Mouse (Mus musculus) liver, embryonic 16.5 days (tissue): ENCODE results near the gene Olfr815. TPM values are rescaled to one million over a fixed set of nuclear protein-coding genes. Genes with fewer than 3 reads are reported as not detected.
"Not testable (repeated sequence)": the region's sequence is repeated elsewhere in the genome, so short reads cannot be mapped to it uniquely, and the experiment has no call there.

ENCODE experiments used
- ATAC-seq: fragments of 200-750 bp; cut with Nextera tagmentation; 2 replicates; pipeline ENCODE4 v1.8.0; 2017; ENCODE audit warnings: low read depth, mild to moderate bottlenecking, moderate number of reproducible peaks, moderate library complexity
- H3K27ac ChIP-seq: fragments of 300-500 bp; sonication (generic); 2 replicates; pipeline ENCODE4 v1.5.1; 2014; ENCODE audit warnings: mild to moderate bottlenecking, low read length
- H3K27me3 ChIP-seq: fragments of 300-500 bp; sonication (generic); 2 replicates; pipeline ENCODE4 v1.6.1; 2014; ENCODE audit warnings: low read depth, low read length, mixed read lengths; ENCODE audit not compliant: control insufficient read depth, insufficient read depth
- H3K36me3 ChIP-seq: fragments of 300-500 bp; sonication (generic); 2 replicates; pipeline ENCODE4 v1.6.1; 2014; ENCODE audit warnings: mild to moderate bottlenecking; ENCODE audit not compliant: control insufficient read depth, insufficient read depth
- H3K4me1 ChIP-seq: fragments of 300-500 bp; sonication (generic); 2 replicates; pipeline ENCODE4 v1.6.1; 2014; ENCODE audit warnings: low read depth, low read length, mixed read lengths; ENCODE audit not compliant: control insufficient read depth
- H3K4me2 ChIP-seq: fragments of 300-500 bp; sonication (generic); 2 replicates; pipeline ENCODE4 v1.6.1; 2014; ENCODE audit warnings: low read depth, low read length, mixed read lengths
- H3K4me3 ChIP-seq: fragments of 300-500 bp; sonication (generic); 2 replicates; pipeline ENCODE4 v1.5.1; 2014; ENCODE audit warnings: low read depth, mild to moderate bottlenecking, low read length
- H3K9ac ChIP-seq: fragments of 300-500 bp; sonication (generic); 2 replicates; pipeline ENCODE4 v1.6.1; 2014; ENCODE audit warnings: low read depth, low read length
- H3K9me3 ChIP-seq: fragments of 300-500 bp; sonication (generic); replicated peaks from 2 replicates; pipeline ENCODE4 v1.6.1; 2016; ENCODE audit warnings: low read length; ENCODE audit not compliant: control insufficient read depth
- WGBS: fragments of 180-500 bp; shearing (Covaris S2); extraction: QIAGEN DNeasy Blood & Tissue Kit; methylation state at CpG from one replicate; pipeline ENCODE4 v1.1.7; 2014; ENCODE audit not compliant: insufficient replicate concordance; 5-methylcytosine and 5-hydroxymethylcytosine counted together
- polyA plus RNA-seq: library from polyadenylated mRNA; unstranded; fragments of >200 nt; fragmentation: Nextera tagmentation; extraction: Ambion mirVana; gene quantifications from 2 replicates; pipeline ENCODE4 v1.2.1, GENCODE M21; 2015

Olfr815 gene
- polyA plus RNA-seq: not detected in 2 replicates

GRCm38 (mm10) chr10:129905767-129906166 lies at the start of gene Olfr815:
TSS of gene Olfr815 (minus strand) at chr10:129905867.
- not testable (repeated sequence) for H3K4me3 ChIP-seq, H3K9me3 ChIP-seq, ATAC-seq, H3K27ac ChIP-seq, H3K27me3 ChIP-seq, H3K36me3 ChIP-seq, H3K4me2 ChIP-seq, H3K9ac ChIP-seq, H3K4me1 ChIP-seq
- no CpG with 5 or more reads among the region's 1 CpGs for WGBS

- H3K9ac ChIP-seq: no peak within 1 kb of the TSS
- H3K27ac ChIP-seq: no peak within 1 kb of the TSS
- no peaks in the 10 kb centered on the region for H3K36me3 ChIP-seq
- no peaks in the 10 kb centered on the region for H3K9me3 ChIP-seq
- no peak for ATAC-seq
- H3K4me3 ChIP-seq: no peak within 1 kb of the TSS
- no peak within 1 kb of the TSS for H3K4me2 ChIP-seq
- whole genome bisulfite sequencing: 66% methylated on average over 2 of the region's 2 CpGs
- no peaks in the 10 kb centered on the region for H3K27me3 ChIP-seq
- no peaks in the 10 kb centered on the region for H3K4me1 ChIP-seq
These were observed 43.3 kb upstream of the Olfr815 start, which contains the start of gene Olfr818 for GRCm38 (mm10) chr10:129949000-129949399. TSS of gene Olfr818 (minus strand) at chr10:129949100.

GRCm38 (mm10) chr10:129915497-129915896 lies 9.8 kb upstream of the Olfr815 start, which contains the start of gene Olfr816:
TSS of gene Olfr816 (minus strand) at chr10:129915597.
- H3K9me3 ChIP-seq: no peaks in the 10 kb centered on the region; the same call in 1 of the 2 replicates
- H3K27me3 ChIP-seq: no peaks in the 10 kb centered on the region
- H3K27ac ChIP-seq: no peak within 1 kb of the TSS
- H3K4me1 ChIP-seq: no peaks in the 10 kb centered on the region
- H3K4me3 ChIP-seq: no peak within 1 kb of the TSS
- ATAC-seq: no peak
- H3K9ac ChIP-seq: no peak within 1 kb of the TSS
- 35% methylated on average over 1 of the region's 1 CpGs for WGBS
- H3K36me3 ChIP-seq: no peaks in the 10 kb centered on the region
- H3K4me2 ChIP-seq: no peak within 1 kb of the TSS

- Histone ChIP-seq H3K4me2 (no peak overlapping the region), H3K36me3 (no peaks in the 10 kb centered on the region), H3K9me3 (no peaks in the 10 kb centered on the region), H3K27me3 (no peaks in the 10 kb centered on the region), H3K4me3 (no peak overlapping the region), H3K9ac (no peak overlapping the region), H3K27ac (no peak overlapping the region), H3K4me1 (no peaks in the 10 kb centered on the region)
- 68% methylated on average over 7 of the region's 7 CpGs for WGBS
- no peak for ATAC-seq
These were observed 19.7 kb downstream of the Olfr815 start for GRCm38 (mm10) chr10:129885934-129886333.

GRCm38 (mm10) chr10:129885496-129885895 lies 20.2 kb downstream of the Olfr815 start:
- not testable (repeated sequence) for H3K9ac ChIP-seq, H3K9me3 ChIP-seq, H3K4me3 ChIP-seq, H3K27me3 ChIP-seq, H3K36me3 ChIP-seq, H3K4me2 ChIP-seq, H3K4me1 ChIP-seq, ATAC-seq, H3K27ac ChIP-seq
- WGBS: 52% methylated on average over 6 of the region's 6 CpGs

- ATAC-seq, H3K4me1 ChIP-seq, H3K27ac ChIP-seq, H3K4me3 ChIP-seq, H3K9ac ChIP-seq, H3K36me3 ChIP-seq, H3K9me3 ChIP-seq, H3K27me3 ChIP-seq, H3K4me2 ChIP-seq: not testable (repeated sequence)
- WGBS: no CpG with 5 or more reads among the region's 1 CpGs
These were observed 25.9 kb downstream of the Olfr815 start, which contains the start of gene Olfr814 for GRCm38 (mm10) chr10:129879751-129880150. TSS of gene Olfr814 (minus strand) at chr10:129879851.

GRCm38 (mm10) chr10:129855067-129855466 lies 50.6 kb downstream of the Olfr815 start, which contains the start of gene Olfr813:
TSS of gene Olfr813 (plus strand) at chr10:129855367.
- H3K27ac ChIP-seq: no peak within 1 kb of the TSS
- H3K4me3 ChIP-seq: no peak within 1 kb of the TSS

More at GRCm38 (mm10) chr10:129855067-129855466, 50.6 kb downstream of the Olfr815 start, which contains the start of gene Olfr813:
- Histone ChIP-seq H3K27me3 (no peaks in the 10 kb centered on the region), H3K9me3 (no peaks in the 10 kb centered on the region), H3K4me2 (no peak within 1 kb of the TSS), H3K9ac (no peak within 1 kb of the TSS), H3K4me1 (no peaks in the 10 kb centered on the region), H3K36me3 (no peaks in the 10 kb centered on the region)
- no peak for ATAC-seq

Other genes with a start within 250 kb of the Olfr815 start
- gene Olfr800, start 248.2 kb downstream of the Olfr815 start, polyA plus RNA-seq: not detected in 2 replicates
- gene Olfr801, start 232.0 kb downstream of the Olfr815 start, polyA plus RNA-seq: not detected in 2 replicates
- not detected in 2 replicates for gene Olfr802, start 217.7 kb downstream of the Olfr815 start, polyA plus RNA-seq
- gene Olfr803, start 211.6 kb downstream of the Olfr815 start, polyA plus RNA-seq: not detected in 2 replicates
- gene Olfr804, start 202.7 kb downstream of the Olfr815 start, polyA plus RNA-seq: not detected in 2 replicates
- not detected in 2 replicates for gene Olfr805, start 176.5 kb downstream of the Olfr815 start, polyA plus RNA-seq
- not detected in 2 replicates for gene Olfr806, start 163.9 kb downstream of the Olfr815 start, polyA plus RNA-seq
- gene Olfr807, start 148.1 kb downstream of the Olfr815 start, polyA plus RNA-seq: not detected in 2 replicates
- not detected in 2 replicates for gene Olfr808, start 140.4 kb downstream of the Olfr815 start, polyA plus RNA-seq
- gene Olfr809, start 131.2 kb downstream of the Olfr815 start, polyA plus RNA-seq: not detected in 2 replicates
- gene Olfr810, start 111.0 kb downstream of the Olfr815 start, polyA plus RNA-seq: not detected in 2 replicates
- not detected in 2 replicates for gene Olfr811, start 101.5 kb downstream of the Olfr815 start, polyA plus RNA-seq
- not detected in 2 replicates for gene Olfr812, start 59.8 kb downstream of the Olfr815 start, polyA plus RNA-seq
- gene Olfr813, start 50.5 kb downstream of the Olfr815 start, polyA plus RNA-seq: not detected in 2 replicates
- gene Olfr814, start 26.0 kb downstream of the Olfr815 start, polyA plus RNA-seq: not detected in 2 replicates
- gene Olfr816, start 9.7 kb upstream of the Olfr815 start, polyA plus RNA-seq: not detected in 2 replicates
- gene Olfr818, start 43.2 kb upstream of the Olfr815 start, polyA plus RNA-seq: not detected in 2 replicates
- not detected in 2 replicates for gene Olfr819, start 61.4 kb upstream of the Olfr815 start, polyA plus RNA-seq
- not detected in 2 replicates for gene Olfr247, start 70.3 kb upstream of the Olfr815 start, polyA plus RNA-seq
- gene Gm10310, start 79.2 kb upstream of the Olfr815 start, polyA plus RNA-seq: not detected in 2 replicates
- not detected in 2 replicates for gene Olfr820, start 106.8 kb upstream of the Olfr815 start, polyA plus RNA-seq
- not detected in 2 replicates for gene Olfr821, start 124.5 kb upstream of the Olfr815 start, polyA plus RNA-seq
- not detected in 2 replicates for gene Olfr822, start 165.3 kb upstream of the Olfr815 start, polyA plus RNA-seq
- gene Olfr823, start 209.5 kb upstream of the Olfr815 start, polyA plus RNA-seq: not detected in 2 replicates
- not detected in 2 replicates for gene Olfr824, start 224.1 kb upstream of the Olfr815 start, polyA plus RNA-seq